Mouse (Mus musculus) lung, postnatal 36 days (tissue): ENCODE results near the gene Fam78a.

Experiments used
- DNase-seq: peaks from one replicate; pipeline ENCODE4 v3.0.0; 2022; ENCODE audit warnings: mixed read lengths

Gene Fam78a

GRCm38 (mm10) chr2:32084111-32084871 is at the start of gene Fam78a:
TSS of gene Fam78a (minus strand) at chr2:32084857.
- DNase-seq: peak; percentile 23

- DNase-seq: peak; percentile 96
Observed at GRCm38 (mm10) chr2:32134039-32134438, 49.4 kb upstream of the Fam78a start.

GRCm38 (mm10) chr2:32132567-32132992 is 47.9 kb upstream of the Fam78a start:
- peak; percentile 84 for DNase-seq

GRCm38 (mm10) chr2:32131866-32132566 is 47.4 kb upstream of the Fam78a start:
- DNase-seq: no peak

GRCm38 (mm10) chr2:32131205-32131834 is 46.7 kb upstream of the Fam78a start:
- DNase-seq: no peak

GRCm38 (mm10) chr2:32130435-32130834 is 45.8 kb upstream of the Fam78a start:
- peak; percentile 76 for DNase-seq

GRCm38 (mm10) chr2:32129383-32130074 is 44.9 kb upstream of the Fam78a start:
- no peak for DNase-seq

GRCm38 (mm10) chr2:32128536-32128841 is 43.8 kb upstream of the Fam78a start:
- DNase-seq: no peak

GRCm38 (mm10) chr2:32127653-32128535 is 43.2 kb upstream of the Fam78a start:
- DNase-seq: no peak

GRCm38 (mm10) chr2:32121785-32122184 is 37.1 kb upstream of the Fam78a start:
- DNase-seq: no peak

GRCm38 (mm10) chr2:32121150-32121549 is 36.5 kb upstream of the Fam78a start:
- DNase-seq: no peak

GRCm38 (mm10) chr2:32119802-32120750 is 35.4 kb upstream of the Fam78a start:
- DNase-seq: no peak

GRCm38 (mm10) chr2:32115851-32116268 is 31.2 kb upstream of the Fam78a start:
- DNase-seq: no peak

GRCm38 (mm10) chr2:32112548-32112947 is 27.9 kb upstream of the Fam78a start:
- no peak for DNase-seq

GRCm38 (mm10) chr2:32111268-32111667 is 26.6 kb upstream of the Fam78a start:
- DNase-seq: no peak

GRCm38 (mm10) chr2:32105930-32106329 is 21.3 kb upstream of the Fam78a start:
- no peak for DNase-seq

- no peak for DNase-seq
Observed at GRCm38 (mm10) chr2:32105117-32105913, 20.7 kb upstream of the Fam78a start.

- DNase-seq: no peak
Observed at GRCm38 (mm10) chr2:32104122-32104521, 19.5 kb upstream of the Fam78a start.

- DNase-seq: no peak
Observed at GRCm38 (mm10) chr2:32103557-32103956, 18.9 kb upstream of the Fam78a start.

GRCm38 (mm10) chr2:32102944-32103343 is 18.3 kb upstream of the Fam78a start:
- DNase-seq: no peak
